Mouse (Mus musculus): ENCODE data around the gene D3Ertd254e. TPM values are rescaled to one million over a fixed set of nuclear protein-coding genes. Genes with fewer than 3 reads are reported as not detected.
"Not testable (repeated sequence)": the region's sequence is repeated elsewhere in the genome, so short reads cannot be mapped to it uniquely, and the experiment has no call there.

The D3Ertd254e gene
- 1.3 and 1.4 TPM in 2 replicates for polyA plus RNA-seq (2012; rRNA removed)

GRCm38 (mm10) chr3:36150934-36151686 is at the start of gene D3Ertd254e:
Gene D3Ertd254e, plus strand, starts transcription at chr3:36151017.
- H3K4me3 ChIP-seq (ENCODE audit: control insufficient read depth, insufficient read depth, low read length), result peak within 1 kb of the TSS; percentile 92
- no peak within 1 kb of the TSS for H3K27ac ChIP-seq (ENCODE audit: control insufficient read depth, insufficient read depth, low read length)
- 1% methylated on average over 54 of the region's 54 CpGs for WGBS
- H3K27me3 ChIP-seq (ENCODE audit: control insufficient read depth, insufficient read depth, low read length), result no peaks in the 10 kb centered on the region
- peak; percentile 83 for DNase-seq
- peak; percentile 31; the same call in 1 of the 2 replicates for TF ChIP-seq POLR2A (IDR thresholded peaks at IDR 0.05; ENCODE audit: control insufficient read depth, extremely low read depth, insufficient read depth, low read length, poor library complexity)
- no peak; the same call in 1 of the 2 replicates for TF ChIP-seq CTCF (IDR thresholded peaks at IDR 0.05; ENCODE audit: borderline replicate concordance, control insufficient read depth, extremely low read depth, insufficient read depth, low read length, poor library complexity)
- peaks cover 8% of the 10 kb centered on the region for H3K4me1 ChIP-seq (replicated peaks; ENCODE audit: control insufficient read depth, insufficient read depth, low read length)
- H3K36me3 ChIP-seq (ENCODE audit: control insufficient read depth, insufficient read depth, low read length), result no peaks in the 10 kb centered on the region

- Histone ChIP-seq H3K4me3 (ENCODE audit: control insufficient read depth, insufficient read depth, low read length) (no peak overlapping the region), H3K36me3 (ENCODE audit: control insufficient read depth, insufficient read depth, low read length) (no peaks in the 10 kb centered on the region), H3K27ac (ENCODE audit: control insufficient read depth, insufficient read depth, low read length) (no peak overlapping the region), H3K4me1 (replicated peaks; ENCODE audit: control insufficient read depth, insufficient read depth, low read length) (no peaks in the 10 kb centered on the region), H3K27me3 (ENCODE audit: control insufficient read depth, insufficient read depth, low read length) (no peaks in the 10 kb centered on the region)
- 84% methylated on average over 4 of the region's 4 CpGs for WGBS
- TF ChIP-seq POLR2A (IDR thresholded peaks at IDR 0.05; ENCODE audit: control insufficient read depth, extremely low read depth, insufficient read depth, low read length, poor library complexity), result no peak
- no peak for TF ChIP-seq CTCF (IDR thresholded peaks at IDR 0.05; ENCODE audit: borderline replicate concordance, control insufficient read depth, extremely low read depth, insufficient read depth, low read length, poor library complexity)
- no peak for DNase-seq
Measured at GRCm38 (mm10) chr3:36116076-36116475, 34.7 kb upstream of the D3Ertd254e start.

DNA sequence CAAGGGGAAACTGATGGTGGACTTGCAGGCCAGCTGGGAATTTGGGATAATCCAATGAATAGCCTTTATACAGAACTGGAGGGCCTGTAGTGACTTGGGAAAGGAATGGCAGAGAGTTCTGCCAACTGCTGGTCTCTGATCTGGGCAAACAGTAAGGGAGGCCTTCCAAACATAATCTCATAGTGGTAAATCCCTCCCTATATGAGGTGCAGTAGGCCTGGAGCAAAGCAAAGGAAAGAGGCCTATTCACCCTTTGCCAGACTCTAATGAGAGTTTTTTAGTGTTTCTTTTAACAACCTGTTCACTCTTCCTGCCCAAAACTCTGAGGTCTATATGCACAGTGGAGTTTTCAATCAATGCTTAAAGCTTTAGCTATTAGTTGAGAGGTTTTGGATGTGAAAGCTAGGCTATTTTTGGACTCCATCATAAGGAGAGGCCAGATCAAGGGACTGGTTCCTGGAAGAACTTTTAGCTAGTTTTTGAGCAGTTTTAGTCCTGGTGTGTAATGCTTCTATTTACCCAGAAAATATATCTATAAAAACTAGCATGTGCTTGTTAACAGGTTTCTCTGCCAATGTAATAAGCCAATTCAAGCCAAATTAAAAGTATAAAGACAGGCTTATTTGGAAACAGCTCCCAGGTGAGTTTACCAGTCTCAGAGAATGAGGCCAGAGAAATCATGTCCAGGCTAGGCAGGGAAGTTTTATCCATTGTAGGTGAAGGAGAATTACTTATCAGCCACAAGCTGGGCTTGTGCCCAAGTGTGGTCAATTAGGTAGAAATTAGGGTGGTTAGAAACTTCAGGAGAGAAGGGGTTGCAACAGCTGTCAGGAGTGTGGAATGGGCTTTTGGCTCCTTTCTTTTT is 30.9 kb upstream of the D3Ertd254e start:
- Histone ChIP-seq H3K27ac (ENCODE audit: control insufficient read depth, insufficient read depth, low read length) (no peak overlapping the region), H3K27me3 (ENCODE audit: control insufficient read depth, insufficient read depth, low read length) (no peaks in the 10 kb centered on the region; the same call in 1 of the 2 replicates), H3K4me3 (ENCODE audit: control insufficient read depth, insufficient read depth, low read length) (no peak overlapping the region), H3K4me1 (replicated peaks; ENCODE audit: control insufficient read depth, insufficient read depth, low read length) (no peaks in the 10 kb centered on the region), H3K36me3 (ENCODE audit: control insufficient read depth, insufficient read depth, low read length) (no peaks in the 10 kb centered on the region)
- no peak for DNase-seq
- TF ChIP-seq CTCF (IDR thresholded peaks at IDR 0.05; ENCODE audit: borderline replicate concordance, control insufficient read depth, extremely low read depth, insufficient read depth, low read length, poor library complexity) (no peak), POLR2A (IDR thresholded peaks at IDR 0.05; ENCODE audit: control insufficient read depth, extremely low read depth, insufficient read depth, low read length, poor library complexity) (no peak)

- 56% methylated on average over 9 of the region's 9 CpGs for WGBS
- H3K27ac ChIP-seq (ENCODE audit: control insufficient read depth, insufficient read depth, low read length); H3K4me3 ChIP-seq (ENCODE audit: control insufficient read depth, insufficient read depth, low read length); DNase-seq; H3K36me3 ChIP-seq (ENCODE audit: control insufficient read depth, insufficient read depth, low read length); H3K4me1 ChIP-seq (replicated peaks; ENCODE audit: control insufficient read depth, insufficient read depth, low read length); H3K27me3 ChIP-seq (ENCODE audit: control insufficient read depth, insufficient read depth, low read length): not testable (repeated sequence)
Measured at GRCm38 (mm10) chr3:36126176-36126575, 24.6 kb upstream of the D3Ertd254e start.

DNA sequence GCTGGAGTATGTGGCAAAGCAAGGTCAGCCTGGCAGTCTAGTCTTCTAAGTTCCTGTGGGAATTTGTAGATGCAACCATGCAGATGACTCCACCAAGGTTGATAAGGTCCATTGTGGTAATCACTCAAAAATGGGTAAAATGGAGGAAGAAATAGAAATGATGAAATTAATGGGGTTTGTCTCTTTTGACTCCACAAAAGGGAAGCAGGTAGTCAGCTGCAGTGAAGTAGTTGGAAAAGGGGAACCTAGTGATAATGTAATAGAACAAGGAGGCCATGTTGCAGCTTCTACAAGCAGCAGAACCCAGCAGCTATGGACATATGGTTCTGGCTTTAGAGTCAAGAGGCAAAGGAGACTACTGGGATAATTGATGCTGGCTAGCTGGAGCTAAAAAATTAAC is 14.7 kb upstream of the D3Ertd254e start:
- Histone ChIP-seq H3K27me3 (ENCODE audit: control insufficient read depth, insufficient read depth, low read length) (no peaks in the 10 kb centered on the region), H3K36me3 (ENCODE audit: control insufficient read depth, insufficient read depth, low read length) (no peaks in the 10 kb centered on the region), H3K4me3 (ENCODE audit: control insufficient read depth, insufficient read depth, low read length) (no peak overlapping the region), H3K4me1 (replicated peaks; ENCODE audit: control insufficient read depth, insufficient read depth, low read length) (no peaks in the 10 kb centered on the region), H3K27ac (ENCODE audit: control insufficient read depth, insufficient read depth, low read length) (no peak overlapping the region)
- TF ChIP-seq CTCF (IDR thresholded peaks at IDR 0.05; ENCODE audit: borderline replicate concordance, control insufficient read depth, extremely low read depth, insufficient read depth, low read length, poor library complexity) (no peak), POLR2A (IDR thresholded peaks at IDR 0.05; ENCODE audit: control insufficient read depth, extremely low read depth, insufficient read depth, low read length, poor library complexity) (no peak)
- DNase-seq, result no peak

GRCm38 (mm10) chr3:36137560-36137959 is 13.3 kb upstream of the D3Ertd254e start:
- Histone ChIP-seq H3K4me3 (ENCODE audit: control insufficient read depth, insufficient read depth, low read length) (no peak overlapping the region), H3K27ac (ENCODE audit: control insufficient read depth, insufficient read depth, low read length) (no peak overlapping the region), H3K36me3 (ENCODE audit: control insufficient read depth, insufficient read depth, low read length) (no peaks in the 10 kb centered on the region), H3K4me1 (replicated peaks; ENCODE audit: control insufficient read depth, insufficient read depth, low read length) (no peaks in the 10 kb centered on the region), H3K27me3 (ENCODE audit: control insufficient read depth, insufficient read depth, low read length) (no peaks in the 10 kb centered on the region)
- DNase-seq, result peak; percentile 19
- WGBS, result 44% methylated on average over 2 of the region's 2 CpGs
- TF ChIP-seq POLR2A (IDR thresholded peaks at IDR 0.05; ENCODE audit: control insufficient read depth, extremely low read depth, insufficient read depth, low read length, poor library complexity), result no peak
- TF ChIP-seq CTCF (IDR thresholded peaks at IDR 0.05; ENCODE audit: borderline replicate concordance, control insufficient read depth, extremely low read depth, insufficient read depth, low read length, poor library complexity), result no peak
